Mouse (Mus musculus) liver, adult 2 months (tissue): ENCODE measurements at regions not wholly inside any gene's neighbourhood (a gene's known extent, or its start where the extent isn't known, plus 50 kb on each side); places are given as distances from the start of the nearest gene placed in this dataset.

Source experiments
- DNase-seq: peaks from one replicate; pipeline ENCODE4 v3.0.0-alpha.2; 2011; ENCODE audit warnings: low read depth, low spot score; ENCODE audit errors: extremely low read depth
- H3K27ac ChIP-seq: fragments of 200-500 bp; replicated peaks from 2 replicates; pipeline ENCODE4 v1.5.1; 2012; ENCODE audit warnings: low read depth, mild to moderate bottlenecking, control low read depth, inconsistent platforms, low read length; ENCODE audit not compliant: insufficient read depth
- H3K27me3 ChIP-seq: fragments of 200-500 bp; 2 replicates; pipeline ENCODE4 v1.6.1; 2012; ENCODE audit warnings: mild to moderate bottlenecking, moderate library complexity, low read length, inconsistent platforms; ENCODE audit not compliant: control insufficient read depth, insufficient read depth
- H3K36me3 ChIP-seq: fragments of 200-500 bp; 2 replicates; pipeline ENCODE4 v1.6.1; 2012; ENCODE audit warnings: low read length, inconsistent platforms; ENCODE audit not compliant: control insufficient read depth, insufficient read depth
- H3K4me1 ChIP-seq: fragments of 200-500 bp; 2 replicates; pipeline ENCODE4 v1.6.1; 2011; ENCODE audit warnings: low read length; ENCODE audit not compliant: control insufficient read depth, insufficient read depth
- H3K4me3 ChIP-seq: fragments of 200-500 bp; 2 replicates; pipeline ENCODE4 v1.5.1; 2011; ENCODE audit warnings: low read depth, mild to moderate bottlenecking, control low read depth, low read length, moderate library complexity; ENCODE audit not compliant: insufficient read depth
- H3K79me2 ChIP-seq: fragments of 200-500 bp; 2 replicates; pipeline ENCODE4 v1.6.1; 2012; ENCODE audit warnings: inconsistent platforms, mild to moderate bottlenecking, low read length, moderate library complexity; ENCODE audit not compliant: control insufficient read depth, insufficient read depth
- H3K9ac ChIP-seq: fragments of 200-500 bp; 2 replicates; pipeline ENCODE4 v1.6.1; 2012; ENCODE audit warnings: low read depth, mild to moderate bottlenecking, control low read depth, inconsistent platforms, low read length
- CTCF ChIP-seq: fragments of 200-500 bp; IDR thresholded peaks from 2 replicates; pipeline ENCODE4 v1.5.1; 2011; ENCODE audit warnings: low read depth, low read length, control low read depth
- POLR2A ChIP-seq: fragments of 200-500 bp; IDR thresholded peaks from 2 replicates; pipeline ENCODE4 v1.6.1; 2011; ENCODE audit warnings: low read length, control low read depth; ENCODE audit not compliant: insufficient read depth; ENCODE audit errors: extremely low read depth
- WGBS: fragments of 180-500 bp; shearing (Covaris S2); methylation state at CpG from one replicate; pipeline ENCODE4 v1.1.7; 2018; 5-methylcytosine and 5-hydroxymethylcytosine counted together

GRCm38 (mm10) chr12:13815500-13815899 lies 336.4 kb downstream of the Fam84a start:
- TF ChIP-seq POLR2A (no peak), CTCF (no peak)
- DNase-seq = no peak
- WGBS = 78% methylated on average over 2 of the region's 2 CpGs

GRCm38 (mm10) chr12:13810155-13810515 lies 341.7 kb downstream of the Fam84a start:
- H3K27me3 ChIP-seq = no peaks in the 10 kb centered on the region
- no peak for TF ChIP-seq POLR2A
- no peak for TF ChIP-seq CTCF

More at GRCm38 (mm10) chr12:13815500-13815899, 336.4 kb downstream of the Fam84a start:
- H3K4me3 ChIP-seq = no peak overlapping the region
- no peaks in the 10 kb centered on the region for H3K36me3 ChIP-seq
- H3K27ac ChIP-seq = no peak overlapping the region
- no peak overlapping the region for H3K9ac ChIP-seq
- H3K4me1 ChIP-seq = no peaks in the 10 kb centered on the region
- H3K79me2 ChIP-seq = no peaks in the 10 kb centered on the region
- no peaks in the 10 kb centered on the region for H3K27me3 ChIP-seq

GRCm38 (mm10) chr12:13809291-13810154 lies 342.3 kb downstream of the Fam84a start:
- DNase-seq = no peak
- no peak for TF ChIP-seq CTCF
- no peak for TF ChIP-seq POLR2A
- Histone ChIP-seq H3K27me3 (no peaks in the 10 kb centered on the region), H3K4me1 (no peaks in the 10 kb centered on the region), H3K36me3 (no peaks in the 10 kb centered on the region), H3K79me2 (no peaks in the 10 kb centered on the region), H3K9ac (no peak overlapping the region), H3K4me3 (no peak overlapping the region), H3K27ac (no peak overlapping the region)
- 81% methylated on average over 6 of the region's 6 CpGs for WGBS

More at GRCm38 (mm10) chr12:13810155-13810515, 341.7 kb downstream of the Fam84a start:
- no peak for DNase-seq
- Histone ChIP-seq H3K4me1 (no peaks in the 10 kb centered on the region), H3K79me2 (no peaks in the 10 kb centered on the region), H3K4me3 (no peak overlapping the region), H3K27ac (no peak overlapping the region), H3K9ac (no peak overlapping the region), H3K36me3 (no peaks in the 10 kb centered on the region)
- WGBS = 81% methylated on average over 2 of the region's 2 CpGs

GRCm38 (mm10) chr12:13779752-13780151 lies 372.1 kb downstream of the Fam84a start:
- Histone ChIP-seq H3K4me3 (no peak overlapping the region), H3K36me3 (no peaks in the 10 kb centered on the region), H3K27me3 (no peaks in the 10 kb centered on the region), H3K4me1 (no peaks in the 10 kb centered on the region), H3K9ac (no peak overlapping the region), H3K79me2 (no peaks in the 10 kb centered on the region), H3K27ac (no peak overlapping the region)
- whole genome bisulfite sequencing = 84% methylated on average over 2 of the region's 2 CpGs
- no peak for DNase-seq
- no peak for TF ChIP-seq CTCF
- TF ChIP-seq POLR2A = no peak

- Histone ChIP-seq H3K79me2 (no peaks in the 10 kb centered on the region), H3K27me3 (no peaks in the 10 kb centered on the region), H3K27ac (no peak overlapping the region), H3K9ac (no peak overlapping the region), H3K36me3 (no peaks in the 10 kb centered on the region), H3K4me3 (no peak overlapping the region), H3K4me1 (no peaks in the 10 kb centered on the region)
- no peak for DNase-seq
- 72% methylated on average over 1 of the region's 1 CpGs for WGBS
- TF ChIP-seq CTCF (no peak), POLR2A (no peak)
These were observed 375.2 kb downstream of the Fam84a start for GRCm38 (mm10) chr12:13776687-13777086.

GRCm38 (mm10) chr12:13769696-13770095 lies 382.2 kb downstream of the Fam84a start:
- TF ChIP-seq CTCF = no peak
- TF ChIP-seq POLR2A = no peak
- peaks cover 2% of the 10 kb centered on the region; the same call in 1 of the 2 replicates for H3K4me1 ChIP-seq
- peak; percentile 86 for DNase-seq
- no peak overlapping the region for H3K9ac ChIP-seq
- no peak overlapping the region for H3K27ac ChIP-seq
- H3K4me3 ChIP-seq = no peak overlapping the region
- 52% methylated on average over 2 of the region's 2 CpGs for WGBS
- H3K36me3 ChIP-seq = no peaks in the 10 kb centered on the region
- no peaks in the 10 kb centered on the region for H3K79me2 ChIP-seq
- H3K27me3 ChIP-seq = no peaks in the 10 kb centered on the region
